Mouse (Mus musculus) mouse embryonic stem cell (cell line): ENCODE data around the gene Cgnl1.

Experiments
- in situ Hi-C, 2 experiments: fragments of 300-500 bp; cut with MboI; formaldehyde crosslinking; loops; 1 replicate in 1 of 2; 3 replicates in 1 of 2; pipeline ENCODE4 v1.14.3; 2019 to 2020; ENCODE audit warnings: low sequenced_read_pairs in 2 of 2, low pct_unique_long_range_greater_than_20kb in 1 of 2, mixed read lengths in 1 of 2; ENCODE audit not compliant: unreplicated experiment in 1 of 2

The Cgnl1 gene

GRCm38 (mm10) chr9:71737257-71738023, 34.0 kb downstream of the Cgnl1 start:
- in situ Hi-C loops: no loop called here

- in situ Hi-C loops: no loop called here
Measured at GRCm38 (mm10) chr9:71735886-71736285, 35.5 kb downstream of the Cgnl1 start.

DNA sequence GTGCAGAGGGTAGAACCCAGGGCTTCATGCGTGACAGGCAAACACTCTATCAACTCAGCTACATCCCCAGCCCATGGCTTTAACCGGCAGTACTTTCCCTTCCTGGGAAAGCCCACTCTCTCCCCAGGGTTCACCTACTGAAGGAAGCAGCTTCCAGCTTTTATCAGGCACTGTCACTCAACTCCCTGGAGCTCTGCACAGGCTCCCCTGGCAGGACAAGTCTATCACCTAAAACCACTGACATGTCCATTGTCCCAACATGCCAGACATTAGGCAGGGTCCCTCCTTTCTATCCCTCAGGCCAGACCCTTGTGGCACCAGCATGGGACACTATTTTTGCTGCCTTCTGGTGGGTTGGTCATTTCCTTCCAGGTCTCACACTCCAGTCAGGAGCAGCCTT, 37.8 kb downstream of the Cgnl1 start:
- in situ Hi-C loops: no loop called here

- in situ Hi-C loops: no loop called here
Measured at GRCm38 (mm10) chr9:71728822-71729311, 42.5 kb downstream of the Cgnl1 start.

- in situ Hi-C loops: no loop called here
Measured at GRCm38 (mm10) chr9:71727233-71727632, 44.2 kb downstream of the Cgnl1 start.

- in situ Hi-C loops: no loop called here
Measured at GRCm38 (mm10) chr9:71726121-71726520, 45.3 kb downstream of the Cgnl1 start.

DNA sequence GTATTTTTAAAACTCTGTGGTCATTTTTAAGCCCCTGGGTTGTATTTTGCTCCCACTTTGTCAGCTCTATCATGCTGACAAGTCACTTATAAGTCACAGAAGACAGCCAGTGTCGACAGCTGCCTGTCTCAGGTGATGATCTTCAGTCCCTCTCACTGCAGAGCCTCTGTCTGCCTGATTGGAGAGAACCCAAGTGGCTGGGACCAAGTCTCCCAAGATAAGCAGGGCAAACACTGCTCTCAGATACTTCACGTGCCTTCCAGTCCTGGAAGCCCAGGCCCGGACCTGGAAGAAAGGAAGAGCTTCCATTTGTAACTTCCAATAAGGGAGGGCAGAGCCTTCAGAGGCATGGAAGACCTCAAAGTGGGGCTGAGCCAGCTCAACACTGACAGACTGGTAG, 49.0 kb downstream of the Cgnl1 start:
- in situ Hi-C loops: no loop called here

DNA sequence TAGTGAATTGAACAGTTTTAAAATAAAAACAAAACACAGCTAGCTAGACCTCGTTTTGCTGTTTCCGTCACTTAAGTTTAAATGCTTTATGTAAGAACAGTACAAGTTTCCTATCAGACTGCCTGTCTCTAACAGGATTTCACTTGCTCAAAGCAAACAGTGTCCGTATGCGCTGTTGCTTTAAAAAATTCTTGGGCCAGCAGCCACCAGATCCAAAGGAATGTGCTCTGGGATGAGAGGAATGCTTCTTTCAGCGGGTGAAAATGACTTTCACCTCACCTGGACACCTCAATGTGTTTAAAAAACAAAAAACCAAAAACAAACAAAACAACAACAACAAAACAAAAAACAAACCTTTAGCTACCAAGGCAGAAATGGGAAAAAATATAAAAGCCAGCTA, 54.4 kb downstream of the Cgnl1 start:
- in situ Hi-C loops: no loop called here

GRCm38 (mm10) chr9:71710776-71711175, 60.6 kb downstream of the Cgnl1 start:
- in situ Hi-C loops: no loop called here

DNA sequence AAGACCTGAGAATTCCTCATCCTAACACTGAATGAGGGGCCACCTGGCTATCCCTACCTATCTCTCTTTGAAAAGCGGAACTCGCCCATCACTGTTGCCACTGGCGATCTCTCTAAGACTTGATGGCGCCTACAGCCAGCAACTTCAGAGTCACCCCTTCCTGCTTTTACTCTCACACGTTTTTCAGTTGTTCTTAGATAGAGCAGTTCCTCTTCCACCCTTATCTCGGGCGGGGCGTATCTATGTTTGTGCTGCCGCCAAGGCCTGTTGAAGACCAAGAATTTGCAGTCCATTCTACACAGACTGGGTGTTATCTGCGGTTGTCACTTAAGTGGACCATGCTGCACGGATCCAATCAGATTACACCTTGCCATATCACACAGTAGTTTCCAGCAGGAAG, 62.2 kb downstream of the Cgnl1 start:
- in situ Hi-C loops: no loop called here

- in situ Hi-C loops: no loop called here
Measured at GRCm38 (mm10) chr9:71707989-71708388, 63.4 kb downstream of the Cgnl1 start.

GRCm38 (mm10) chr9:71704332-71705014, 66.9 kb downstream of the Cgnl1 start:
- in situ Hi-C loops: no loop called here

DNA sequence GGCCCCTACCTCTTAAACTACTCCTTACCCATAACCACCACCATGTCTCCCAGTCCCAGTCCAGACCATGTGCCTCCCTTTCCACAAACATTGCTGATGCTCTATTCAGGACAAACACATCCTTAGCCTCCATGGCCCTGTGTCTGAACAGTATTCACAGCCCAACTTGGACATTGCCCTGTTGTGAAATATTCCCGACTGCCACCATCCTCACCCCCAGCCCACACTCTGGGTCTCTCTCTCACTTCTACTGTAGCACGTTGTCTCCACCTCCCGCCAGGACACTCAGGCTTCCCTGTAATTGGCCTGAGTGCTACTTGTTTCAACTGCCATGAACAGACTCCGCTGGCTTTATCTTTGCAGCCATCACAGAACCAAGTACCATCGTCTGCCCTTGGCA, 72.3 kb downstream of the Cgnl1 start:
- in situ Hi-C loops: no loop called here

GRCm38 (mm10) chr9:71698116-71698515, 73.3 kb downstream of the Cgnl1 start:
- in situ Hi-C loops: no loop called here

- in situ Hi-C loops: no loop called here
Measured at GRCm38 (mm10) chr9:71697189-71697588, 74.2 kb downstream of the Cgnl1 start.

- in situ Hi-C loops: no loop called here
Measured at GRCm38 (mm10) chr9:71696762-71697161, 74.6 kb downstream of the Cgnl1 start.

GRCm38 (mm10) chr9:71695133-71695532, 76.3 kb downstream of the Cgnl1 start:
- in situ Hi-C loops: no loop called here

GRCm38 (mm10) chr9:71694223-71694622, 77.2 kb downstream of the Cgnl1 start:
- in situ Hi-C loops: no loop called here

DNA sequence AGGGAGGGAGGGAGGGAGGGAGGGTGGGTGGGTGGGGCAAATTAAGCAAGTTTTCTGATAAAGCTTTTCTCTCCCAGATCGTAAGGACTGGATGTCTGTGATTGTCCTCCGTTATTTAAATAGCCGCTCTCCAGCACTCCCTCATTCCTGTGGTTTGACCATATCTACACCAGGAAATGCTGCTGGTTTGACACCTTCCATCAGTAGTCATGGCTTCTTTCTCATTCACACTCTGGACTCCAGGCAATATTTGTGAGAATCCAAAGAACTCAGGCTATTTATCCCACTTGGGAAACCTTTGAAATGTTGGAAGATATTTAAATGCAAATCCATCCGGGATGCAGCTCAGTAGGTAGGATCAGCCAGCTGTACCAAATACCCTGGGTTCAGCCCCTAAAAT, 77.6 kb downstream of the Cgnl1 start:
- in situ Hi-C loops: no loop called here

- in situ Hi-C loops: no loop called here
Measured at GRCm38 (mm10) chr9:71692165-71692564, 79.2 kb downstream of the Cgnl1 start.
